Mouse (Mus musculus): ENCODE measurements around the gene Tom1. TPM values are rescaled to one million over a fixed set of nuclear protein-coding genes. Genes with fewer than 3 reads are reported as not detected.
A peak's percentile ranks its signal among the peaks of the same experiment; 100 is the strongest.

Gene Tom1
- polyA plus RNA-seq, 1 experiment from 2014 or later = 17.9 TPM

- Histone ChIP-seq H3K27me3 (ENCODE audit: insufficient read depth, low read length) (no peaks in the 10 kb centered on the region), H3K9me3 (ENCODE audit: low read length) (no peaks in the 10 kb centered on the region), H3K36me3 (replicated peaks; ENCODE audit: insufficient read depth, low read length) (peaks cover 22% of the 10 kb centered on the region), H3K27ac (ENCODE audit: low read depth) (no peak overlapping the region), H3K4me1 (ENCODE audit: insufficient read depth) (peaks cover 7% of the 10 kb centered on the region; the same call in 1 of the 2 replicates), H3K4me3 (ENCODE audit: low read depth, low read length) (no peak overlapping the region), H3K9ac (replicated peaks) (no peak overlapping the region), H3K4me2 (ENCODE audit: low read depth, low read length) (no peak overlapping the region)
- 50% methylated on average over 5 of the region's 5 CpGs for WGBS (ENCODE audit: insufficient replicate concordance)
- ATAC-seq = no peak
- no peak for DNase-seq
- TF ChIP-seq EP300 (IDR thresholded peaks at IDR 0.05; ENCODE audit: low read depth) (no peak), CTCF (IDR thresholded peaks at IDR 0.05; ENCODE audit: low read depth) (no peak)
Observed at GRCm38 (mm10) chr8:75018274-75018972, 15.1 kb upstream of the Tom1 start.

- H3K27ac ChIP-seq (ENCODE audit: low read depth) = no peak overlapping the region
- no peaks in the 10 kb centered on the region for H3K9me3 ChIP-seq (ENCODE audit: low read length)
- DNase-seq (no peak), ATAC-seq (no peak)
- peaks cover 38% of the 10 kb centered on the region for H3K36me3 ChIP-seq (replicated peaks; ENCODE audit: insufficient read depth, low read length)
- no peak overlapping the region for H3K4me3 ChIP-seq (ENCODE audit: low read depth, low read length)
- H3K27me3 ChIP-seq (ENCODE audit: insufficient read depth, low read length) = no peaks in the 10 kb centered on the region
- no peak overlapping the region for H3K4me2 ChIP-seq (ENCODE audit: low read depth, low read length)
- H3K9ac ChIP-seq (replicated peaks) = no peak overlapping the region
- WGBS (ENCODE audit: insufficient replicate concordance) = 86% methylated on average over 3 of the region's 3 CpGs
- no peaks in the 10 kb centered on the region; the same call in 1 of the 2 replicates for H3K4me1 ChIP-seq (ENCODE audit: insufficient read depth)
- TF ChIP-seq CTCF (IDR thresholded peaks at IDR 0.05; ENCODE audit: low read depth) = peak; percentile 62
- no peak for TF ChIP-seq EP300 (IDR thresholded peaks at IDR 0.05; ENCODE audit: low read depth)
Observed at GRCm38 (mm10) chr8:75023660-75024316, 9.7 kb upstream of the Tom1 start.

- ATAC-seq = no peak
- TF ChIP-seq EP300 (IDR thresholded peaks at IDR 0.05; ENCODE audit: low read depth) (no peak), CTCF (IDR thresholded peaks at IDR 0.05; ENCODE audit: low read depth) (no peak)
Observed at GRCm38 (mm10) chr8:75025809-75026208, 7.7 kb upstream of the Tom1 start.

GRCm38 (mm10) chr8:75030453-75031024, 3.0 kb upstream of the Tom1 start:
- Histone ChIP-seq H3K27ac (ENCODE audit: low read depth) (no peak overlapping the region), H3K4me1 (ENCODE audit: insufficient read depth) (peaks cover 12% of the 10 kb centered on the region; the same call in 1 of the 2 replicates), H3K36me3 (replicated peaks; ENCODE audit: insufficient read depth, low read length) (peaks cover 18% of the 10 kb centered on the region), H3K4me3 (ENCODE audit: low read depth, low read length) (no peak overlapping the region), H3K9ac (replicated peaks) (no peak overlapping the region), H3K4me2 (ENCODE audit: low read depth, low read length) (no peak overlapping the region), H3K27me3 (ENCODE audit: insufficient read depth, low read length) (no peaks in the 10 kb centered on the region), H3K9me3 (ENCODE audit: low read length) (no peaks in the 10 kb centered on the region)
- no peak for DNase-seq
- 90% methylated on average over 3 of the region's 3 CpGs for WGBS (ENCODE audit: insufficient replicate concordance)
- no peak for TF ChIP-seq CTCF (IDR thresholded peaks at IDR 0.05; ENCODE audit: low read depth)
- no peak for TF ChIP-seq EP300 (IDR thresholded peaks at IDR 0.05; ENCODE audit: low read depth)
- ATAC-seq = no peak

More at GRCm38 (mm10) chr8:75025809-75026208, 7.7 kb upstream of the Tom1 start:
- 90% methylated on average over 4 of the region's 4 CpGs for WGBS (ENCODE audit: insufficient replicate concordance)
- Histone ChIP-seq H3K4me1 (ENCODE audit: insufficient read depth) (no peaks in the 10 kb centered on the region), H3K4me3 (ENCODE audit: low read depth, low read length) (no peak overlapping the region), H3K9ac (replicated peaks) (no peak overlapping the region), H3K27ac (ENCODE audit: low read depth) (no peak overlapping the region), H3K4me2 (ENCODE audit: low read depth, low read length) (no peak overlapping the region), H3K27me3 (ENCODE audit: insufficient read depth, low read length) (no peaks in the 10 kb centered on the region), H3K9me3 (ENCODE audit: low read length) (no peaks in the 10 kb centered on the region), H3K36me3 (replicated peaks; ENCODE audit: insufficient read depth, low read length) (peaks cover 45% of the 10 kb centered on the region)
- DNase-seq = no peak

GRCm38 (mm10) chr8:75032961-75033360, 544 bp upstream of the Tom1 start:
- WGBS (ENCODE audit: insufficient replicate concordance) = 67% methylated on average over 5 of the region's 5 CpGs
- Histone ChIP-seq H3K27me3 (ENCODE audit: insufficient read depth, low read length) (no peaks in the 10 kb centered on the region), H3K4me1 (ENCODE audit: insufficient read depth) (peaks cover 12% of the 10 kb centered on the region; the same call in 1 of the 2 replicates), H3K36me3 (replicated peaks; ENCODE audit: insufficient read depth, low read length) (peaks cover 14% of the 10 kb centered on the region), H3K27ac (ENCODE audit: low read depth) (no peak overlapping the region; the same call in 1 of the 2 replicates), H3K4me2 (ENCODE audit: low read depth, low read length) (peak overlapping the region; percentile 89), H3K4me3 (ENCODE audit: low read depth, low read length) (peak overlapping the region; percentile 69), H3K9me3 (ENCODE audit: low read length) (no peaks in the 10 kb centered on the region), H3K9ac (replicated peaks) (no peak overlapping the region)
- ATAC-seq = no peak
- no peak for TF ChIP-seq EP300 (IDR thresholded peaks at IDR 0.05; ENCODE audit: low read depth)
- no peak for DNase-seq

- no peaks in the 10 kb centered on the region for H3K27me3 ChIP-seq (ENCODE audit: insufficient read depth, low read length)
- peak overlapping the region; percentile 69 for H3K4me3 ChIP-seq (ENCODE audit: low read depth, low read length)
- H3K36me3 ChIP-seq (replicated peaks; ENCODE audit: insufficient read depth, low read length) = peaks cover 8% of the 10 kb centered on the region
- TF ChIP-seq CTCF (IDR thresholded peaks at IDR 0.05; ENCODE audit: low read depth) (no peak), EP300 (IDR thresholded peaks at IDR 0.05; ENCODE audit: low read depth) (no peak)
- peaks cover 20% of the 10 kb centered on the region for H3K4me1 ChIP-seq (ENCODE audit: insufficient read depth)
- peak overlapping the region; percentile 82 for H3K27ac ChIP-seq (ENCODE audit: low read depth)
- peak overlapping the region; percentile 64 for H3K9ac ChIP-seq (replicated peaks)
- WGBS (ENCODE audit: insufficient replicate concordance) = 2% methylated on average over 17 of the region's 17 CpGs
- no peaks in the 10 kb centered on the region for H3K9me3 ChIP-seq (ENCODE audit: low read length)
- H3K4me2 ChIP-seq (ENCODE audit: low read depth, low read length) = peak overlapping the region; percentile 89
- DNase-seq (no peak), ATAC-seq (no peak)
Observed at GRCm38 (mm10) chr8:75034285-75034684, 780 bp downstream of the Tom1 start.

Data from liver, postnatal 0 days (tissue).